Comparison of ENCODE assay signal across 1 mouse cellular context in genomic region chr17:24936259-24937237, GRCm38 (mm10).
TF ChIP-seq lines count a peak whose summit lies in the region.

Mapk8ip3 (minus strand) TSS chr17:24936977.

TF ChIP-seq in CH12.LX, 34 proteins besides CTCF, POLR2A, EP300 and RAD21 (continued from another document):
- TF ChIP-seq TCF12 (IDR thresholded peaks at IDR 0.05; ENCODE audit: low read depth, low read length) (peak; percentile 69), MAZ (IDR thresholded peaks at IDR 0.05; ENCODE audit: low read depth, low read length) (no peak), CHD1 (IDR thresholded peaks at IDR 0.05; ENCODE audit: low read depth, low read length) (no peak), ZNF384 (IDR thresholded peaks at IDR 0.05; ENCODE audit: low read depth, low read length) (no peak), RCOR1 (conservative IDR thresholded peaks at IDR 0.05; ENCODE audit: low read depth, low read length) (no peak), GABPA (IDR thresholded peaks at IDR 0.05; ENCODE audit: insufficient replicate concordance, low read depth, low read length) (no peak), IRF4 (IDR thresholded peaks at IDR 0.05; ENCODE audit: low read depth, low read length) (no peak; the same call in 1 of the 2 replicates), TBP (conservative IDR thresholded peaks at IDR 0.05; ENCODE audit: low read depth, low read length) (peak; percentile 80; the same call in 1 of the 2 replicates), HCFC1 (IDR thresholded peaks at IDR 0.05; ENCODE audit: low read depth, low read length) (peak; percentile 79), MAFK (IDR thresholded peaks at IDR 0.05; ENCODE audit: insufficient replicate concordance, low read length) (no peak), ZC3H11A (IDR thresholded peaks at IDR 0.05; ENCODE audit: low read depth, low read length) (no peak), UBTF (IDR thresholded peaks at IDR 0.05; ENCODE audit: low read depth, low read length) (peak; percentile 81), NRF1 (IDR thresholded peaks at IDR 0.05; ENCODE audit: low read depth, low read length) (no peak), MYC (IDR thresholded peaks at IDR 0.05; ENCODE audit: low read depth, low read length) (0 out of 2 replicates have a peak, but pooled peaks have one; percentile 27), JUND (conservative IDR thresholded peaks at IDR 0.05; ENCODE audit: low read depth, low read length) (no peak), KAT2A (IDR thresholded peaks at IDR 0.05; ENCODE audit: insufficient replicate concordance, low read length) (no peak), POLR2AphosphoS2 (IDR thresholded peaks at IDR 0.05; ENCODE audit: low read depth, low read length) (peak; percentile 96), ETS1 (conservative IDR thresholded peaks at IDR 0.05; ENCODE audit: low read depth, low read length) (no peak), JUN (IDR thresholded peaks at IDR 0.05; ENCODE audit: insufficient read depth, low read depth, low read length) (no peak), ZKSCAN1 (IDR thresholded peaks at IDR 0.05; ENCODE audit: borderline replicate concordance, low read depth, low read length) (no peak), E2F4 (IDR thresholded peaks at IDR 0.05; ENCODE audit: insufficient replicate concordance, low read depth, low read length) (no peak)
